42 mouse cellular contexts compared by ENCODE assay signal in the genomic region with DNA sequence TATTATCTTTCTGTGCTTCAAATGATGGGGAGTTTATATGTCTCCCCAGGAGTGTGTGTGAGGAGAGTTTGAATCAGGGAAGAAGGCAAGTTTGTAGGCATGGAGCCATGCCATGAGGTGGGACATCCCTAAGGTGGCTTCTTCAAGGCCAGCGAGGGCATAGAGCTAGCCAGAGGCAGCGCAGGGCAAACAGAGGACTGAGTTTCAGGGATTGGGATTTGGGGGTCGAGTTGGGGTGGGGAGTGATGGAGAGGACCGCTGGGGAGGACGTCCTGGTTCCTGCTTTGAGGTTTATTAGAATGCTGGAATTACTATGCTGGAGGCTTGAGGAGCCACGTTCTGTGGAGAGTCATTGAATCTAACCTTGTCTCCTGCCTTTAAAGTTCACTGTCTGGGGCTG. TPM values are rescaled to one million over a fixed set of nuclear protein-coding genes. Genes with fewer than 3 reads are reported as not detected.
"Had no signal": no experiment of that assay in that cellular context is flagged by ENCODE, and none has a peak within 500 bp of the region (broad histone marks: within the 10 kb centered on the region; RNA-seq: fewer than 3 reads in every experiment).

No protein-coding gene starts in this region.

- H3K9me3 ChIP-seq: heart, embryonic 13.5 days; heart, embryonic 15.5 days; hindbrain, embryonic 13.5 days; hindbrain, embryonic 15.5 days; kidney, embryonic 15.5 days; limb, embryonic 12.5 days; liver, embryonic 13.5 days; liver, embryonic 15.5 days had no signal

- H3K27me3 ChIP-seq: heart, embryonic 13.5 days; heart, embryonic 15.5 days; hindbrain, embryonic 15.5 days; kidney, embryonic 15.5 days had no signal

- H3K4me1 ChIP-seq: hindbrain, embryonic 15.5 days; liver, embryonic 15.5 days had no signal

- H3K4me3 ChIP-seq: heart, embryonic 13.5 days; heart, embryonic 15.5 days; hindbrain, embryonic 13.5 days; hindbrain, embryonic 15.5 days; kidney, embryonic 15.5 days; limb, embryonic 12.5 days; liver, embryonic 13.5 days; liver, embryonic 15.5 days had no signal

- H3K36me3 ChIP-seq: hindbrain, embryonic 13.5 days; hindbrain, embryonic 15.5 days; limb, embryonic 12.5 days; liver, embryonic 13.5 days had no signal

- H3K27ac ChIP-seq: heart, embryonic 13.5 days; heart, embryonic 15.5 days; hindbrain, embryonic 13.5 days; hindbrain, embryonic 15.5 days; hindbrain, postnatal 0 days; kidney, embryonic 15.5 days; kidney, postnatal 0 days; limb, embryonic 12.5 days; liver, embryonic 13.5 days; liver, embryonic 15.5 days had no signal

- DNase-seq: gastrocnemius, postnatal 14 days; gastrocnemius, postnatal 36 days; heart, adult 18-20 months; kidney, adult 11 months; kidney, adult 2 months; kidney, adult 9 months; kidney, postnatal 36 days; layer of hippocampus, adult 9-11 months; layer of hippocampus, postnatal 36 days; left cerebral cortex, postnatal 4 days; liver, embryonic 13.5 days; liver, postnatal 0 days had no signal

RNA-seq across cellular contexts. Expression of gene Gm10160, which starts 10.3 kb away (rescaled TPM):
- total RNA-seq: gastrocnemius, adult 18-20 months; gastrocnemius, adult 8-10 months; gastrocnemius, postnatal 14 days; gastrocnemius, postnatal 36 days; heart, adult 18-20 months; heart, adult 8-10 months; heart, postnatal 25 days; hematopoietic stem cell, adult 5-6 weeks; hindbrain, postnatal 0 days; layer of hippocampus, adult 18-20 months; layer of hippocampus, adult 8-10 months; layer of hippocampus, postnatal 14 days; layer of hippocampus, postnatal 36 days; left cerebral cortex, adult 18-20 months; left cerebral cortex, adult 8-10 months; left cerebral cortex, postnatal 10 days; left cerebral cortex, postnatal 25 days; left cerebral cortex, postnatal 4 days; liver, adult 2 months had no signal
- polyA plus RNA-seq: gonadal fat pad, adult 2 months; heart, embryonic 11.5 days; heart, embryonic 13.5 days; heart, embryonic 15.5 days; heart, postnatal 0 days; hindbrain, embryonic 11.5 days; hindbrain, embryonic 13.5 days; hindbrain, embryonic 15.5 days; hindbrain, postnatal 0 days; intestine, embryonic 14.5 days; intestine, embryonic 16.5 days; kidney, adult 2 months; kidney, embryonic 15.5 days; kidney, postnatal 0 days; large intestine, adult 2 months; limb, embryonic 12.5 days; limb, embryonic 14.5 days; liver, adult 2 months; liver, embryonic 13.5 days; liver, embryonic 15.5 days; liver, postnatal 0 days had no signal
